In genomic region chr4:138708636-138709035, GRCm38 (mm10) we compare ENCODE assay signal across 10 mouse cellular contexts. TPM values are rescaled to one million over a fixed set of nuclear protein-coding genes. Genes with fewer than 3 reads are reported as not detected.
DNase-seq lines count a peak whose midpoint lies in the region; ATAC-seq lines count a peak whose summit lies in the region.
"Had no signal": no experiment of that assay in that cellular context is flagged by ENCODE, and none has a peak within 500 bp of the region (broad histone marks: within the 10 kb centered on the region; RNA-seq: fewer than 3 reads in every experiment).

No protein-coding gene starts in this region.

- H3K27me3 ChIP-seq in forebrain, embryonic 11.5 days (ENCODE audit: control insufficient read depth, insufficient read depth, low read length): no peaks in the 10 kb centered on the region
- no peaks in the 10 kb centered on the region for H3K27me3 ChIP-seq in forebrain, embryonic 13.5 days
- no peaks in the 10 kb centered on the region for H3K27me3 ChIP-seq in kidney, embryonic 16.5 days (ENCODE audit: insufficient read depth, low read length)
- 0 out of 2 replicates have a peak, but pooled peaks cover 4% of the 10 kb centered on the region for H3K27me3 ChIP-seq in midbrain, embryonic 13.5 days

- no peak overlapping the region for H3K9ac ChIP-seq in forebrain, embryonic 11.5 days (ENCODE audit: low read length)
- no peak overlapping the region for H3K9ac ChIP-seq in forebrain, embryonic 13.5 days
- H3K9ac ChIP-seq in kidney, embryonic 16.5 days (replicated peaks; ENCODE audit: low read length): no peak overlapping the region
- H3K9ac ChIP-seq in midbrain, embryonic 13.5 days (replicated peaks): no peak overlapping the region

- no peaks in the 10 kb centered on the region for H3K9me3 ChIP-seq in forebrain, embryonic 11.5 days (ENCODE audit: control insufficient read depth, low read length)
- H3K9me3 ChIP-seq in forebrain, embryonic 13.5 days (replicated peaks): no peaks in the 10 kb centered on the region
- no peaks in the 10 kb centered on the region for H3K9me3 ChIP-seq in kidney, embryonic 16.5 days (ENCODE audit: low read length)
- no peaks in the 10 kb centered on the region for H3K9me3 ChIP-seq in midbrain, embryonic 13.5 days

- peak; percentile 74 for DNase-seq in forebrain, embryonic 11.5 days (ENCODE audit: low spot score)
- DNase-seq in 3T3-L1 (ENCODE audit: low read depth, low spot score): peak; percentile 47
- DNase-seq in adrenal gland, postnatal 10 days: peak; percentile 79
- DNase-seq in forelimb bud, embryonic 11.5 days (ENCODE audit: low read depth, low spot score): peak; percentile 63
- peak; percentile 42 to 58 for DNase-seq in urinary bladder, postnatal 36 days (ENCODE audit: low spot score in 2 of 2)

- 10% methylated on average over 7 of the region's 7 CpGs for WGBS in forebrain, embryonic 11.5 days
- WGBS in forebrain, embryonic 13.5 days: 6% methylated on average over 7 of the region's 7 CpGs
- WGBS in kidney, embryonic 16.5 days: 8% methylated on average over 7 of the region's 7 CpGs
- WGBS in midbrain, embryonic 13.5 days: 13% methylated on average over 7 of the region's 7 CpGs

- no peak overlapping the region for H3K27ac ChIP-seq in forebrain, embryonic 11.5 days (ENCODE audit: low read depth, low read length)
- H3K27ac ChIP-seq in forebrain, embryonic 13.5 days: no peak overlapping the region
- no peak overlapping the region for H3K27ac ChIP-seq in kidney, embryonic 16.5 days (ENCODE audit: low read length)
- H3K27ac ChIP-seq in midbrain, embryonic 13.5 days: no peak overlapping the region

- no peak for ATAC-seq in forebrain, embryonic 11.5 days (replicated peaks; ENCODE audit: low FRiP score)
- ATAC-seq in forebrain, embryonic 13.5 days: no peak
- ATAC-seq in kidney, embryonic 16.5 days (ENCODE audit: low FRiP score, low TSS enrichment): peak; percentile 39; the same call in 1 of the 2 replicates
- ATAC-seq in midbrain, embryonic 13.5 days: 0 out of 2 replicates have a peak, but pooled peaks have one; percentile 34

- H3K4me2 ChIP-seq in forebrain, embryonic 11.5 days (ENCODE audit: low read depth, low read length, severe bottlenecking): no peak overlapping the region
- H3K4me2 ChIP-seq in forebrain, embryonic 13.5 days: no peak overlapping the region
- H3K4me2 ChIP-seq in kidney, embryonic 16.5 days (replicated peaks; ENCODE audit: low read depth, low read length): no peak overlapping the region
- no peak overlapping the region for H3K4me2 ChIP-seq in midbrain, embryonic 13.5 days (replicated peaks)

- 0 out of 2 replicates have a peak, but pooled peaks cover 2% of the 10 kb centered on the region for H3K4me1 ChIP-seq in forebrain, embryonic 11.5 days (replicated peaks; ENCODE audit: control insufficient read depth, insufficient read depth, low read length)
- peaks cover 23% of the 10 kb centered on the region for H3K4me1 ChIP-seq in forebrain, embryonic 13.5 days
- peaks cover 16% of the 10 kb centered on the region for H3K4me1 ChIP-seq in kidney, embryonic 16.5 days (ENCODE audit: insufficient read depth, low read length)
- H3K4me1 ChIP-seq in midbrain, embryonic 13.5 days (replicated peaks): 0 out of 2 replicates have a peak, but pooled peaks cover 6% of the 10 kb centered on the region

- no peak overlapping the region for H3K4me3 ChIP-seq in forebrain, embryonic 11.5 days (ENCODE audit: low read depth, low read length)
- no peak overlapping the region for H3K4me3 ChIP-seq in forebrain, embryonic 13.5 days
- H3K4me3 ChIP-seq in kidney, embryonic 16.5 days (ENCODE audit: low read length): no peak overlapping the region
- H3K4me3 ChIP-seq in midbrain, embryonic 13.5 days (replicated peaks): no peak overlapping the region

- no peaks in the 10 kb centered on the region for H3K36me3 ChIP-seq in forebrain, embryonic 11.5 days (ENCODE audit: control insufficient read depth, insufficient read depth, low read length)
- no peaks in the 10 kb centered on the region for H3K36me3 ChIP-seq in forebrain, embryonic 13.5 days (ENCODE audit: poor library complexity, severe bottlenecking)
- H3K36me3 ChIP-seq in kidney, embryonic 16.5 days (ENCODE audit: insufficient read depth, low read length): no peaks in the 10 kb centered on the region
- no peaks in the 10 kb centered on the region for H3K36me3 ChIP-seq in midbrain, embryonic 13.5 days
- H3K36me3 ChIP-seq: G1E had no signal

RNA-seq across cellular contexts. Expression of gene Pla2g2c, which starts 16.0 kb away (rescaled TPM):
- 0.37 and 0.52 TPM in 2 replicates for polyA plus RNA-seq in forebrain, embryonic 11.5 days (2014; fragmentation: Nextera tagmentation; extraction: Ambion mirVana)
- 0.15 and 0.55 TPM in 2 replicates for polyA plus RNA-seq in forebrain, embryonic 13.5 days (2015; fragmentation: Nextera tagmentation; extraction: Ambion mirVana)
- total RNA-seq in adrenal gland, postnatal 10 days (2021): not detected
- 0.47 and 0.59 TPM in 2 replicates for polyA plus RNA-seq in kidney, embryonic 16.5 days (2015; fragmentation: Nextera tagmentation; extraction: Ambion mirVana)
- 0.66 and 0.73 TPM in 2 replicates for polyA plus RNA-seq in midbrain, embryonic 13.5 days (2015; fragmentation: Nextera tagmentation; extraction: Ambion mirVana)
- polyA plus RNA-seq: G1E had no signal

RNA-seq across cellular contexts. Expression of gene Ubxn10, which starts 28.3 kb away (rescaled TPM):
- polyA plus RNA-seq in forebrain, embryonic 11.5 days (2014; fragmentation: Nextera tagmentation; extraction: Ambion mirVana): 1.5 and 1.6 TPM in 2 replicates
- 2.3 and 2.4 TPM in 2 replicates for polyA plus RNA-seq in forebrain, embryonic 13.5 days (2015; fragmentation: Nextera tagmentation; extraction: Ambion mirVana)
- total RNA-seq in adrenal gland, postnatal 10 days (2021): under 1 TPM; 0.72 to 0.76 TPM
- 2.1 and 2.3 TPM in 2 replicates for polyA plus RNA-seq in kidney, embryonic 16.5 days (2015; fragmentation: Nextera tagmentation; extraction: Ambion mirVana)
- 2.5 and 3.1 TPM in 2 replicates for polyA plus RNA-seq in midbrain, embryonic 13.5 days (2015; fragmentation: Nextera tagmentation; extraction: Ambion mirVana)
- polyA plus RNA-seq: G1E had no signal

RNA-seq across cellular contexts. Expression of gene Pla2g2f, which starts 48.8 kb away (rescaled TPM):
- polyA plus RNA-seq in forebrain, embryonic 11.5 days (2014; fragmentation: Nextera tagmentation; extraction: Ambion mirVana): 0.09 TPM in 1 of 2 replicates, not detected in the other
- not detected in 2 replicates for polyA plus RNA-seq in forebrain, embryonic 13.5 days (2015; fragmentation: Nextera tagmentation; extraction: Ambion mirVana)
- 1 to 10 TPM; 8.9 to 9.0 TPM for total RNA-seq in adrenal gland, postnatal 10 days (2021)
- 0.07 TPM in 1 of 2 replicates, not detected in the other for polyA plus RNA-seq in kidney, embryonic 16.5 days (2015; fragmentation: Nextera tagmentation; extraction: Ambion mirVana)
- polyA plus RNA-seq in midbrain, embryonic 13.5 days (2015; fragmentation: Nextera tagmentation; extraction: Ambion mirVana): 0.16 TPM in 1 of 2 replicates, not detected in the other
- polyA plus RNA-seq: G1E; gonadal fat pad, adult 2 months had no signal

Comparison
In these comparisons a context has a peak if more than half of its experiments do, and no peak if none do; other contexts are left out.
1. ATAC-seq: peak in kidney, embryonic 16.5 days (single experiment) and midbrain, embryonic 13.5 days (single experiment); none in forebrain, embryonic 11.5 days (single experiment) and forebrain, embryonic 13.5 days (single experiment).
2. Peak in every context shown above with its lines, with median percentiles within 50 percentile points of each other: DNase-seq.